Mouse (Mus musculus) yolk sac, embryonic 10.5 days (tissue): Measurements from ENCODE around the gene Micall1.

ENCODE experiments used
- DNase-seq: peaks from one replicate; pipeline ENCODE4 v3.0.0-alpha.2; 2017; ENCODE audit warnings: low spot score

Micall1 gene

GRCm38 (mm10) chr15:79108421-79109320 lies at the start of gene Micall1:
Gene Micall1 (plus strand): TSS chr15:79108898.
- DNase-seq = peak; percentile 72

- DNase-seq = no peak
Measured at GRCm38 (mm10) chr15:79060887-79061565, 47.7 kb upstream of the Micall1 start.

GRCm38 (mm10) chr15:79062376-79063159 lies 46.1 kb upstream of the Micall1 start, which contains the start of gene Ankrd54:
Gene Ankrd54 (minus strand): TSS chr15:79062893.
- DNase-seq = peak; percentile 99

- no peak for DNase-seq
Measured at GRCm38 (mm10) chr15:79063160-79063740, 45.4 kb upstream of the Micall1 start.

GRCm38 (mm10) chr15:79065086-79065770 lies 43.5 kb upstream of the Micall1 start:
- no peak for DNase-seq

GRCm38 (mm10) chr15:79066276-79066675 lies 42.4 kb upstream of the Micall1 start:
- DNase-seq = no peak

- peak; percentile 79 for DNase-seq
Measured at GRCm38 (mm10) chr15:79067631-79068030, 41.1 kb upstream of the Micall1 start.

- DNase-seq = peak; percentile 66
Measured at GRCm38 (mm10) chr15:79068416-79068815, 40.3 kb upstream of the Micall1 start.

- peak; percentile 62 for DNase-seq
Measured at GRCm38 (mm10) chr15:79071117-79072039, 37.3 kb upstream of the Micall1 start.

- DNase-seq = no peak
Measured at GRCm38 (mm10) chr15:79073752-79074151, 34.9 kb upstream of the Micall1 start.

- no peak for DNase-seq
Measured at GRCm38 (mm10) chr15:79074446-79074845, 34.3 kb upstream of the Micall1 start.

- peak; percentile 90 for DNase-seq
Measured at GRCm38 (mm10) chr15:79074913-79075532, 33.7 kb upstream of the Micall1 start, which contains the start of gene Eif3l. Gene Eif3l (plus strand): TSS chr15:79075179.

GRCm38 (mm10) chr15:79075658-79076365 lies 32.9 kb upstream of the Micall1 start:
- DNase-seq = no peak

- peak; percentile 61 for DNase-seq
Measured at GRCm38 (mm10) chr15:79079567-79079966, 29.1 kb upstream of the Micall1 start.

- DNase-seq = no peak
Measured at GRCm38 (mm10) chr15:79092284-79092683, 16.4 kb upstream of the Micall1 start.

- DNase-seq = no peak
Measured at GRCm38 (mm10) chr15:79093083-79093839, 15.4 kb upstream of the Micall1 start.

- no peak for DNase-seq
Measured at GRCm38 (mm10) chr15:79095483-79095882, 13.2 kb upstream of the Micall1 start.

GRCm38 (mm10) chr15:79096556-79096955 lies 12.1 kb upstream of the Micall1 start:
- DNase-seq = no peak
